Mouse (Mus musculus) left cerebral cortex, postnatal 10 days (tissue): Measurements from ENCODE around the gene Gpd2. TPM values are rescaled to one million over a fixed set of nuclear protein-coding genes. Genes with fewer than 3 reads are reported as not detected.

ENCODE experiments used
- DNase-seq, 2 experiments: peaks; one replicate each; pipeline ENCODE4 v3.0.0; 2021 to 2022; ENCODE audit warnings: low spot score in 2 of 2, mixed read lengths in 1 of 2; ENCODE audit errors: extremely low spot score in 1 of 2
- intact Hi-C: fragments of 180-260 bp; cut with DNase I; formaldehyde crosslinking; loops from one replicate; pipeline ENCODE4 v1.15.1; 2025
- total RNA-seq, 2 experiments: library from RNA; stranded (reverse); gene quantifications; 2 replicates each; pipeline ENCODE4 v1.2.3; 2021

Gpd2 gene
- total RNA-seq, 2 experiments from 2014 or later = 109 to 120 TPM

DNA sequence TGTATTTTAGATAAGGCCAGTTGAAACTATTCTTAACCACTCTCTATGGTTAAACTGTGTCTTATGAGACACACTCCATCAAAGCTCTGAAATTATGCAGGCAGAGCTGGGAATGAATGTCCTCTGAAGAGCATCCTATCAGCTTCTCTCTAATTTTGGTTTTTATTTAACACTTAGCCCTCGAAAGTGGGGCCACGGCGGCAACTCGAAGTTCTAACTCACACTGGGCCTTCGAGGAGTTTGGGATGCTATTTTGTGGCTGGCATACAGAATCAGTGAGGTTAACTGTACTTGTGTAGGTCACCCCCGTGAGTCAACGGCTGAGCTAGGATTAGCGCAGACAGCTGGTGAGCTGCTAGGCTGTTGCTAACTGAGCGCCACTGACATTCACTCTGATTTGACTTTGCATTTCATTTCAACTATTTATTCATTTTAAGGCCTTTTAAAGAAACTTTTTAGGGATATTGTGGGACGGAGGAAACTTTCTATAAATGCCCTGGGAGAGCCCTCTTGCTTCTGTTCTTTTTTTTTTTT, 42.8 kb downstream of the Gpd2 start:
- no peak for DNase-seq

DNA sequence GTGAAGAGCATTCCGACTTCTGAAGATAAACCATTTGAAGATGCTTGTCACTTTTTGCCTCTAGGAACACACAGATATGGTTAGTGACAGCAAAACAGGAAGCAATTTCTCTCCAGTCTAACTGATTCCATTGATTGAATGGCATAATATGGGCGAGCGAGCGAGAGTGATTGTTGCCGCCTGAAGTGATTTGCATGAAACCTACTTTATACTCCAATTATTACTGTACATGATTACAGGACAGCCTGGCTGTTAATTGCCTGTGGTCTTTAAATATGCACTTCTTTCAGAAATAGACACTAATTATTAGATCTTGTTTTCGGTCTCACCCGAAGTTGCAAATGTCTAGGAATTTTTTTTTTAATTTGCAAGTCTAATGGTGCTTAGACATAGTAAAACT, 46.4 kb downstream of the Gpd2 start:
- DNase-seq = no peak
- intact Hi-C loops = no loop called here

More for the DNA sequence above, 42.8 kb downstream of the Gpd2 start:
- intact Hi-C loops = no loop called here

- no peak for DNase-seq
Observed at GRCm38 (mm10) chr2:57285197-57285596, 47.8 kb downstream of the Gpd2 start.

GRCm38 (mm10) chr2:57287986-57288385, 50.6 kb downstream of the Gpd2 start:
- no peak for DNase-seq
- intact Hi-C loops = no loop called here

More at GRCm38 (mm10) chr2:57285197-57285596, 47.8 kb downstream of the Gpd2 start:
- intact Hi-C loops = no loop called here

DNA sequence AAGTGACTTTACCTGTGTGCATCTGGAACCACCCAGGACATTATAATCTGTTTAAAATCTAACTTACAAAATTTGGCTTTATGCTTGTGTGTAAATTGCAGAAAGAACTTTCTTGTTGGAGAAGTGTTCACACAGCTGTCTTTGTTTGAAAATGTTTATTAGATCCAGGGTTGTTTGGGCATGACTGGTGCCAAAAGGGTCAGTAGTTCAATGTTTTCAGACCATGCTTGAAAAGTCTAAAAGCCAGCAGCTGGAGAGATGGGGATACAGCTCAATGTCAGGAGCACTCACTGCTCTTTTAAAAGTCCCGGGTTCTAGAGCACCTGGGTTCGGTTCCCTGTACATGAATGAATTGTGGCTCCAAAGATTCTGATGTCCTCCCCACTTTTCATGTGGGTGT, 56.1 kb downstream of the Gpd2 start:
- intact Hi-C loops = no loop called here
- no peak for DNase-seq

- intact Hi-C loops = no loop called here
- no peak for DNase-seq
Observed at GRCm38 (mm10) chr2:57296069-57296468, 58.6 kb downstream of the Gpd2 start.

GRCm38 (mm10) chr2:57297226-57297625, 59.8 kb downstream of the Gpd2 start:
- intact Hi-C loops = no loop called here
- DNase-seq = no peak

GRCm38 (mm10) chr2:57301539-57301938, 64.1 kb downstream of the Gpd2 start:
- intact Hi-C loops = no loop called here
- DNase-seq = no peak

GRCm38 (mm10) chr2:57304212-57304611, 66.8 kb downstream of the Gpd2 start:
- no peak for DNase-seq
- intact Hi-C loops = no loop called here

- intact Hi-C loops = no loop called here
- DNase-seq = no peak
Observed at GRCm38 (mm10) chr2:57312268-57312797, 74.9 kb downstream of the Gpd2 start.

DNA sequence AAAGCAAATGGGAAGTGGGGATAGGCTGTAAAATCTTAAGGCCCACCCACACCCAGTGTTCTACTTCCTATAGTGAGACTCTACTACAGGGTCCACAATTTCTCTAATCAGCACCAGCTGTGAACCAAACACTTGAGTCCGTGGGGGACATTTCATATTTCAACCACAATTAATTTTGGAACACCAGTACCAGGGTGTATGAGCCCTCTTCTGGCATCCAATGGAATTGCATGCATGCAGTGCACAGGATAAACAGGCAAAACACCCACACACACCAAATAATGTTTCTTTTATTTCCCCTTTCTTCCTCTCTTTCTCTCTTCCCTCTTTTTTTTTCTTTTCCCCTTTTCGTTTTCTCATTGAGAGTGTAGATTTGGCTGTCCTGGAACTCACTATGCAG, 78.6 kb downstream of the Gpd2 start:
- DNase-seq = peak in 1 of 2 experiments; percentile 36
- intact Hi-C loops = no loop called here

GRCm38 (mm10) chr2:57318336-57318735, 80.9 kb downstream of the Gpd2 start:
- no peak for DNase-seq
- intact Hi-C loops = no loop called here

DNA sequence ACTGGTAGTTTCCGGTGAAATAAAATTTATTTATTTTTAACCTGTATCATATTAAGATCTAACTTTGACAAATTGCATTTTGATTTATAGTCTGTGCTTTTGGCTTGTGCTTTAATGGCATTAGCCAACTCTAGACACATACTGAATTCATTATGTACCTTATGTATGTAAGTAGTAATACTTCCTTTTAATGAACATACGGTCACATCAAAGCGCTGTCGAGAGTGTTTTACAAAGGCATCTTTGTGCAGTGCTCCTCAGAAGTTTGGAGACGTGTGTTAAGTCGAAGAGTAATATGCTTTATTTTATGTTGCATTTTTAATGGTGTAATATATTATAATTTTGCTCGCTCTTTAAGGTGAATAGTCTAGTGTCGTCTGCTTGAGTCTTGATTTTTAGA, 88.7 kb downstream of the Gpd2 start:
- DNase-seq = no peak
- intact Hi-C loops = no loop called here

- intact Hi-C loops = no loop called here
- no peak for DNase-seq
Observed at GRCm38 (mm10) chr2:57329327-57329726, 91.9 kb downstream of the Gpd2 start.

DNA sequence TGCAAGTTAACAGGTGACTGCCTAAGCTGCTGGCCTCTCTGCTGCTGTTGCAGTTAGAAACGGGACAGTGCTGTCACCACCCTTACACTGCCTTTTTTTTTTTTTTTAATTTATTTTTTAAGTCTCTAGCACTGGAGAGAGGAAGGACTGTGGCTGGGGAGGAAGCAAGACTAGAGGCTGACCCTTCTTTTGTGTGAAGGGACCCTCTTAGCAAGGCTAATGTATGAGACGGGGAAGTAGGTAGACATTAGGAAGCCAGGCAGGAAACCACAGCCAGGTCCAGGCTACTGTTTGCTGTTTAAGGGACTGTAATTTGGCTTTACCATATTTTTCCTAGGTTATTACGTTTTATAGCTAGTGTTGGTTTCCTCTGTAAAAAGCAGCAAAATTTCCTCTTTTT, 93.4 kb downstream of the Gpd2 start:
- DNase-seq = no peak
- intact Hi-C loops = no loop called here

DNA sequence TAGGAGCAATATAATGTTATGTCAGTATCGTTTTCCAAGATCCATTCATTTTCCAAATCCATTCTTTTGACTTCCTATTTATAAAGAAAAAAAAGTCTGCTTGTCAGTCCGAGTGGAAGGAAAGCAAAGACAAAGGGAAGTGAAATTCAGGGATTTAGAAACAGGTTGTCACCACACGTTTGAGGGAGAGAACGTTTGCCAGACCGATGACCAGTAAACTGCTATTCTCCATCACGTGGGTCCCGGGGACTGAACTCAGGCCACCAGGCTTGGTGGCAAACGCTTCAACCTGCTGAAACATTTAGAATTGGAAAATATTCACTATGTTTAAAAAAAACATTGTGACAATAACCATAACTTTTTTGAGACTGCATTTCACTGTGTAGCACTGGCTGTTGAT, 93.8 kb downstream of the Gpd2 start:
- no peak for DNase-seq
- intact Hi-C loops = no loop called here

- DNase-seq = no peak
- intact Hi-C loops = no loop called here
Observed at GRCm38 (mm10) chr2:57333481-57333880, 96.0 kb downstream of the Gpd2 start.

GRCm38 (mm10) chr2:57335397-57335796, 98.0 kb downstream of the Gpd2 start:
- intact Hi-C loops = no loop called here
- DNase-seq = no peak

GRCm38 (mm10) chr2:57338779-57339178, 101.3 kb downstream of the Gpd2 start:
- intact Hi-C loops = no loop called here
- DNase-seq = no peak

DNA sequence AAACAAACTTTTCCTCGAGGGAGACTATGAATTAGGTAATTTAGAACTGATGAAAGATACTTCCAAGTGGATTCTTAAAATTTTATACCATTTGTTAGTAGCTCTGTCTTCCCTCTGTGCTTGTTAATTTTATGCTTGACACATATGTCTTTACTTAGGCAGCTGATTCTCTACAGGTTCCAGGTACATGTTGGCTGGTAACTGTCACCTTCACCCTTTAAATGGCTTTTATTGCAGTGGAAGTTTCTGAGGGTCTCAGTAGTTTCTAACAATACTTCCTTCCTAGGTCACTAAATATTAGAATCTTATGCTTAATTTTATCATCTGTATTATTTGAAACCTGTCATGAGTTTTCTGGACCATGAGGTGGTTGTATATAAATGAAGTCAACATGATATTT, 105.5 kb downstream of the Gpd2 start:
- intact Hi-C loops = no loop called here
- DNase-seq = no peak

DNA sequence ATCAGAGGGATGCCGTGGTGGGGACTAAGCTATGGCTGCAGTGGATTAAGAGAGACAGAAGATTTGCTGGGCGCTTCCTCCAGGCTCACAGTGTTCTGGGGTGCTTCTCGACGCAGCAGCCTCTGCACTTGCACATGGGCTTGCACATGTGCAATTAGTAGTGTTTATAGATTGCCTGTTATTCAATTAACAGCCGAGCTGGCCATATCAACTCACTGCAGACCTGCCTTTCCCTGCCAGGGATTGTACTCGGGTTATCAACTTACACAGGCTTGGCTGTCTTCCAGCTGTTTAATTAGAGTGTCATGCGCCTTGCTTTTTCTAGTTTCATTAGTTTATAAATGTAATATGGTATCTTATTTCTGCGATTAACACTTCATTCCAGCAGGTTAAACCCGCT, 113.2 kb downstream of the Gpd2 start:
- intact Hi-C loops = no loop called here
- DNase-seq = no peak
